Mouse (Mus musculus): ENCODE results near the gene Rps23.

The Rps23 gene

DNA sequence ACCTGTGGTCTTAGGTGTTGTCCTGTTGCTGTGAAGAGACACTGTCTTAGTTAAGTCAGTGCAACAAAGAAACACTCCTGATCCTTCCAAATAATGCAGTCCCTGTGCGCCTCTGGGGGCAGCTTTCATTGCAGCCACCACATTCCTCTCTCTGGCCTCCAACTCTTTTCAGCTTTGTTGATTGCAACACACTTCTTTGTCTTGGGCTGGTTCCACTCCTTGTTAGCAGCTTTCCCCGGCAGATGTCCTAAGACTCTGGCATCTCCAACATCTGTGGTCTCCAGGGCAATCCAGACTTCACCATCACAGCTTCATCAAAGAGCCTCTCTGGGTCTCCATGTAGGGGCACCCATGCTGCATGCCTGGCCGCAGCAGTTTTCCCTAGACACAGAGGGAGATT, 10.5 kb downstream of the Rps23 start:
- no peak for DNase-seq (ENCODE audit: low read depth, low spot score)

DNA sequence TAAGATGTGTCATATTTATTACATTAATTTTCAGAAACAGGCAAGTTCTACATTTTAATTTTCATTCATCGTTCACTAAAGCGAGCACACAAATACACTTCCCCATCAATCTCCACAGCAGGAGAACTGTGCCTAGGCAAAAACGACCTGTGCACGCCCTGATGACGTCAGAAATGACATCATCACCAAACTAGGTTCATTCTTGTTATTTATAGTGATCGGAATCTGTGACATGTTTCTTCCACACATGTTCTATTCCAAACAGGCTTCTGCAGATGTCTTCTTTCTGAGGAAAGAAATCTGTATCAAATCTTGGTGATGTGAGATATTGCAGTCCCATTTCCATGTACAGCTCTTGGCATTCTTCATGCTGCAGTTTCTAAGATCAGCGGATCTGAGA, 13.1 kb downstream of the Rps23 start:
- DNase-seq (ENCODE audit: low read depth, low spot score): no peak

DNA sequence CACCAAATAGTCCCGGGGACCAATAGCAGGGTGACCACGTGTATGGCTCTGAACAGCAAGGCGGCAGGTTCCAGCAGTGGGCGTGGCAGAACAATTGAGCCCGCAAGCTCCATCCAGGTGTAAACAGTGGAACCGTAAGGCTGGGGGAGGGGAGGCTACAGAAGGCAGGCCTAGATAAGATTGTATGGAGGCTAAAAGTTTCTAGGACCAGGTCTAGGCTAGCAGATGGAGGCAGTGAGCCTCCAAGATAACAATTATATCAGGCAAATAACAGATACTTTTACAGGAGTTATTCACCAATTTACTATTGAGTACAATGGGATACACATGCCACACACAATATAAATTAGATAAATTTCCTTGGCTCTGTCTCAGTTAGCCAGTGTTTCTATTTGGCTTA, 16.4 kb downstream of the Rps23 start:
- no peak for DNase-seq (ENCODE audit: low read depth, low spot score)

DNA sequence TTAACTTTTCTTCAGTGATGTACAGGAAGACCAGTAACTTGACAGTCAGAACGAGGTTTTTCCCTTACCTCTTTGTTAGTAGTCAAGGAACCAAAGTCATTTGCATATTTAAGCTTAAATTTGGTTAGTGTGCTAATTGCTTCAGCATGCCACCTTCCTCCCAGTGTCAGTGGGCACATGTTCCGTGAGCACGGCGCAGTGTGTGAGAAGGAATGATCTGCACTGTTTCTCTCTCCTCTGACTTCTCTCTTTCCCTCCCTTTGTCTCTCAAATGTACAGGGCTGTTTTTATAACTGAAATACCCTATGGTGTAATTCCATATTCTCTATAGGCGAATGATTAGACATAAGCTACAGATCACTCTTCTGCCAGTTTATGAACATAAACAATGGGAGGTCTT, 16.8 kb downstream of the Rps23 start:
- no peak for DNase-seq (ENCODE audit: low read depth, low spot score)

DNA sequence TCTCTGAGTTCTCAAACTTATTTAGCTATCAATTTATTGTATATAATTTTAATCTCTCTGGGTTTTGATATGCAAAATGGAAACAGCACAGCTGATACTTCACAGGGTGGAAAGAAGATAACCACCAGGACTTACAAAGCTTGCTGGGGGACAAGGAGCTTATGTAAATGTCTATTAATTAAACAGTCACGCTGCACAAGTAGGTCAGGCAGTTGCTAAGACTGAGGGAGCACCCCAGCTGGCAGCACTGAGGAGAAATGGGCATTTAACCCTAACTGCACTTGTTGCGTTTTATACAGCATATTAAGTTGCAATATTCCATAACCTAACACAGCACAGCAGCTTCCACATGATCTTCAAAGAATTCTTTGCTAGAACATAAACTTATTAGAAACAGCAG, 36.1 kb downstream of the Rps23 start:
- no peak for DNase-seq (ENCODE audit: low read depth, low spot score)

DNA sequence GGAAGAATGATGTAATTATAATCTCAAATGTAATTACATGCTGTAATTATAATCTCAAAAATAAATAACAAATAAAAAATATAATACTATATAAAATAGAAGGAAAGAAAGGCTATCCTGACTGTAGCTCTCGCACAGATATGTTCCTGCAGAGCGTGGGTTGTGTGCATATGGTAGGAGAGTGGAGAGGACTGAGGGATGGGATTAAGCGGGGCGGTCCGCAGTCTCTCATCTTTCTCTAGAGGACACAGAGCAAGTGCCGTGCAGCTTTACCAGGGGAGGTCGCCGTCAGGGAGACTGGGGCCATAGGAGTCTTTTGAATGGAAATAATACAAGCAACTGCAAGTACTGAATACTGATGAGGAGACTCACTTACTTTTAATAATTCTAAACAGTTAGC, 37.8 kb downstream of the Rps23 start:
- DNase-seq (ENCODE audit: low read depth, low spot score): no peak

DNA sequence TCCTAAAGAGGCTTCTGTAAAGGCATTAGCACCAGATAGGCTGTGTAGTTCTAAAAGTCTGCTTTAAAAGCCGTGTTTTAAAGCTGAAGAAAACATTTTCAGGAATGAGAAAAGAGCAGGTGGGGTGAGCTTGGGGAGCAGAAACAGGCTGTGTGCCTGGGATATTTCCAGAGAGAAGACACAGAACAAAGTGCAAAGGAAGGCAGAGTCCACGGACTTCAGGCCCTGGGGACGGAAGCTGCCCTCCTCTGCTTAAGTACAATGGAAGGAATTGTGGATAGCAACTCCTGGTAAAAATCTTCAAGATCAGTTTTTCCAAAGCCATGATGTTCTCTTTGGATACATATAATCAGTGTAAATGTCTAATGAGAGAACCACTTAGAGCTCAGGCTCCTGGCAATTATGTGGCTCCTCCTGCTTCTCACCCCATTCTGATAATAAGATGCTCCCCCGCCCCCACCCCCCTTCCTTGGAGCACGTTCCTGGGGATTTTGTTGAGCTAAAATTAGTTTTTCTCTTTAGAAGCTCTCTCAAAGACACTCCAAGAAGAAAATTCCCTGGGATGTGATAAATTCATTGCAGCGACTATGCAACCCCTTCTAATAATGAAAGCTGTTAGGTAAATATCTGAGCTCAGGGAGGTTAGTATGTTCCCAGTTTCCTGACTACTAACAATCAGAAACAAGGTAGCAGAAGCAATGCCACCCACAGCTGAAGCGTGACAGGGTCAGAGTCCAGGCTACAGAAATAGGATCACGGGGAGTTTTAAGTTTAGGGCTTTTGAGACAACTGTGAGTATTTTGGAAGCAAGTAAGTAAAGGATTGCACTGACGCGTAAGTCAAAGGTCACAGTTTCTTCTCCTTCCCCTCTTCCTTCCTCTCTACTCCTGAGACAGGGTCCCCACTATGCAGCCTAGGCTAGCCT, 40.3 kb downstream of the Rps23 start:
- no peak for DNase-seq (ENCODE audit: low read depth, low spot score)

DNA sequence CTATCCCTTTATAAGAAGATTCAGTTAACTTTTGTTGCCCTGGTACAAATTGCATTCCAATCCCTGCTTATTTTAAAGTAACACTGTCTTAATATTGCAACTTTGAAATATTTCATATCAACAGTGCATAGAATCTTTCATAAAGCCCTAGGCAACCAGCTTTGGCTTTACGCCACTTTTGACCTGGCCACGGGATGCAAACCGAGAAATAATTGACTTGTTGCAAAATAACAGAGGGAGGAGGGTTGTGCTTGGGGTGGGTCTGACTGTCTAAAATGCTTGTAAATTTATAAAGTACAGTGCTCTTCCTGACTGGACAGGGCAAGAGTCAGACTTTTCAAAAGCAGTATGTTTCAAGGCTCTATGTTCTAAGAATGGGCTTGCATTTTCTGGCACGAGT, 41.8 kb downstream of the Rps23 start:
- no peak for DNase-seq (ENCODE audit: low read depth, low spot score)

DNA sequence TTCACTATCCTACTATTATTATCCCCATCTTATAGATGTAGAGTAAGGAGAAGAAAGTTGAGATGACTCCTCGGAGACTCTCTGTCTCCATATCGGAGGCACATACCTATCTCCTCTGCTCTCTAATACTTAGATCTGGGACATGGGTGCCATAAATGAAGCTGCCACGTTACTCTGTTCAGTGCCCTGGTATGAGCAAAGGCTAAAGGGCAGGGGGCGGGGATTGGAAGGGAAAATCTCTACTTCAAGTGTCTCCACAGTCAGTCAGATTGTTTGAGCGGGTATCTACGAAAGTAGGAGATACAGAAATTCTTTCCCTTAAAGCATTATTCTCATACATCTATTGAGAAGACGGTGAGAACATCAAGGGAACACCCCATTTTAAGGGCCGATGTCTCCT, 43.2 kb downstream of the Rps23 start:
- DNase-seq (ENCODE audit: low read depth, low spot score): no peak

DNA sequence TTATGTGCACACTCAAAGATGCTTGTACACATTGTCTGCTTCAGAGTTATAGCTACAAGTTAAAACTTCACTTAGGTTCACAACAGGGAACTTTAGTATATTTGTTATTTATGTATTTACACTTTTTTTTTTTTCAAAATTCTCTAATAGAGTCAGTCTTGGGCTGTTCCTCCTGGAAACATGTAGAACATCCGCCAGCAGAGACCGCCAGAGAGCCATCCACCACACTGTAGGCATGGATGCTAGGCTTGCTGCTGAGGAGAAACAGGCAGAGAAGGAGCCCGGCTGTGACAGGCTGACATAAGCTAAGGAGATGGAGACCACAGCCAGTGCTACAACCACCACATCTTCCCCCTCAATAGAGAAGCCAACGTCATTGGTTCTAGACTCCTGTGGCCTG, 44.7 kb downstream of the Rps23 start:
- peak; percentile 24 for DNase-seq (ENCODE audit: low read depth, low spot score)

DNA sequence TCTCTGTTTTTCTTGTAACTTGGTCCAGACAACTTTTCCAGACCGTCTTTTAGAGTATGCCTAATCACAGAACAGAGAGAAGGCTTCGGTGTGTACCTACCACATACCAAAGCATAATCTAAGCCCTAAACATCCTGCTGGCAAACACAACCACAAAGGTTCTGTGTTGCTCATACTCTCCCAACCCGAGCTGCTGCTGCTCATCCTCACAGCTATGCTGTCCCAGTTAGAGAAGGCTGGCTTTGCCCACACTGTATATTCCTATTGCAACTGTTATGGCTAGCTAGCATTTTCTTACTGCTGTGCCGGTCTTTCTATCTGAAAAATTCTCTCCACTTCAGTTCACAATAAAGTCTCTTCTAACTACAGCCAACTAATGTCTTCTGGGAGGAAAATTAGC, 46.2 kb downstream of the Rps23 start:
- no peak for DNase-seq (ENCODE audit: low read depth, low spot score)

DNA sequence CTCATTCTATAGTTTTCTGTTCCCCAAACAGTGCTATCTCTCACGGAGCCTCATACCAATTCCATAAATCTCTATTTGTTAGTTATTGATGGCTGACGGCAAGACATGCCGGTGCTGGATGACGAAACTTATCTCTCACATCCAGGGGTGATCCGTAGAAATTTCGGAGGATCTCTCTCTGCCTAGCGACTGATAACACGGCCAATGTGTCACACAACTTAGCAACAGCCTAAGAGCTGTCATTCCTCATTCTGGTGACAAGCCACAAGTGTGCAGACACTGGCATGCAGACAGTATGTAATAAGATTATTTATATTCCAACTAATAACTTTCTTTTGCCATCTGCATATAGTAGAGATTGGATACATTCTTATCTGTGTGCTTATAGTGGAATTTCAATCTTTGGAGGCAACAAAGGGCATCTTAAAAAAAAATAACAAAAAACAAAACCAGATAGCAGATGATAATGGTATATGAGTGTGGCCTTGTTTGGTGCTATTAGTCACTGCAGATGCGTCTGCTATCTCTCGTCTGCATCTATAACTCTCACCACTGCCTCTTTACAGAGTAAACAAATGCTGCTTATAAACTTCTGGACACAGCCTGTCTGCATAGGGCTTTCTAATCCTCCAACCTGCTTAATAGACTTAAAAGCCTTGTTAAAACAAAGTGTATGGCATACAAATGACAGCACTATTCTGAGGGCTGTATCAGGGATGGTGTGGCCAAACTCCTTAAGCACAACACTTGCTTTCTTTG, 47.7 kb downstream of the Rps23 start:
- no peak for DNase-seq (ENCODE audit: low read depth, low spot score)

DNA sequence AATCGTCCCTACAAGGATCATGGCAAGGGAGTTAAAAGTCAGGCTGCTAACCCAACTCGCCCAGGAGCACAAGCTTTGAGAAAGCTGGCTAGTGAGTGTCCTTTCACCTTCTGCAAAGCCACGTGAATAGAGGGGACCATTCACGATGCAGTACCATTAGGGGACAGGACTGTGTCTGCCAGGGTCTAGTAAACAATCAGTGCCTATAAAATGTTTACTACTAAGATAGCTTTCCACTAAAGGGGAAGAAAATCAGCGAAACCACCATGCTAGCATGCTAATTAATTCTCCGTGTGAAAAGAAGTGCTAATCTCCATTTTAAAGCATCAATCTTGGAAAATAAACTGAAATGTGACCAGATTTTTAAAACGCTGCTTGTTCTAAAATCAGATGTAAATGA, 50.7 kb downstream of the Rps23 start:
- no peak for DNase-seq (ENCODE audit: low read depth, low spot score)

All from WW6 (cell line).